Mouse (Mus musculus) kidney, embryonic 16.5 days (tissue): ENCODE data around the gene Adam10. TPM values are rescaled to one million over a fixed set of nuclear protein-coding genes. Genes with fewer than 3 reads are reported as not detected.

Experiments used
- ATAC-seq: fragments of 200-750 bp; cut with Nextera tagmentation; 2 replicates; pipeline ENCODE4 v1.8.0; 2017; ENCODE audit warnings: moderate TSS enrichment; ENCODE audit not compliant: low FRiP score, low TSS enrichment
- H3K27ac ChIP-seq: fragments of 300-500 bp; sonication (generic); 2 replicates; pipeline ENCODE4 v1.5.1; 2014; ENCODE audit warnings: low read length
- H3K27me3 ChIP-seq: fragments of 300-500 bp; sonication (generic); 2 replicates; pipeline ENCODE4 v1.6.1; 2014; ENCODE audit warnings: low read length, control low read depth, mixed read lengths; ENCODE audit not compliant: insufficient read depth
- H3K36me3 ChIP-seq: fragments of 300-500 bp; sonication (generic); 2 replicates; pipeline ENCODE4 v1.6.1; 2014; ENCODE audit warnings: low read length, control low read depth, mixed read lengths; ENCODE audit not compliant: insufficient read depth
- H3K4me1 ChIP-seq: fragments of 300-500 bp; sonication (generic); 2 replicates; pipeline ENCODE4 v1.6.1; 2014; ENCODE audit warnings: low read length, control low read depth, mixed read lengths; ENCODE audit not compliant: insufficient read depth
- H3K4me2 ChIP-seq: fragments of 300-500 bp; sonication (generic); replicated peaks from 2 replicates; pipeline ENCODE4 v1.6.1; 2014; ENCODE audit warnings: low read depth, low read length
- H3K4me3 ChIP-seq: fragments of 300-500 bp; sonication (generic); 2 replicates; pipeline ENCODE4 v1.5.1; 2014; ENCODE audit warnings: mild to moderate bottlenecking, low read length
- H3K9ac ChIP-seq: fragments of 300-500 bp; sonication (generic); replicated peaks from 2 replicates; pipeline ENCODE4 v1.6.1; 2014; ENCODE audit warnings: low read length
- H3K9me3 ChIP-seq: fragments of 300-500 bp; sonication (generic); 2 replicates; pipeline ENCODE4 v1.6.1; 2016; ENCODE audit warnings: low read length, control low read depth
- WGBS: fragments of 180-500 bp; shearing (Covaris S2); extraction: QIAGEN DNeasy Blood & Tissue Kit; methylation state at CpG from one replicate; pipeline ENCODE4 v1.1.7; 2014; 5-methylcytosine and 5-hydroxymethylcytosine counted together
- polyA plus RNA-seq: library from polyadenylated mRNA; unstranded; fragments of >200 nt; fragmentation: Nextera tagmentation; extraction: Ambion mirVana; gene quantifications from 2 replicates; pipeline ENCODE4 v1.2.1, GENCODE M21; 2015

Adam10 gene
- polyA plus RNA-seq, 1 experiment from 2014 or later: 88.7 TPM

DNA sequence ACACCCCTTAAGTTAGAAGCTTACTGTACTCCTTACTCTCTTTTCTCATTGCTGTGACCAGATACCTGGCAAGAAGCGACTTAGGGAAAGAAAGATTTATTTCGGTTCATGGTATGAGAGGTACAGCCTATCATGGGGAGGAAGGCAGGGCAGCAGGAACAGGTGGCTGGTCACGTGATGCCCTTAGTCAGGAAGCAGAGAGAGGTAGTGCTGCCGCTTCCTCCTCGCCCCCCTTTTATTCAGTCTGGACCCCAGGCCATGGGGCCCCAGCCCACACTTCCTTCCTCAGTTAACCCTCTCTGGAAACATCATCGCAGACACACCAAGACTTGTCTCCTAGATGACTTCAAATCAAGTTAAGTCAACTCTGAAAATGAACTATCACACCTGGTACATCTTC is 7.5 kb upstream of the Adam10 start:
- H3K4me3 ChIP-seq: no peak overlapping the region
- H3K4me1 ChIP-seq: no peaks in the 10 kb centered on the region
- ATAC-seq: no peak
- H3K27me3 ChIP-seq: no peaks in the 10 kb centered on the region
- 69% methylated on average over 6 of the region's 6 CpGs for WGBS
- H3K9ac ChIP-seq: no peak overlapping the region
- H3K36me3 ChIP-seq: no peaks in the 10 kb centered on the region
- no peaks in the 10 kb centered on the region; the same call in 1 of the 2 replicates for H3K9me3 ChIP-seq
- no peak overlapping the region for H3K27ac ChIP-seq
- H3K4me2 ChIP-seq: no peak overlapping the region

DNA sequence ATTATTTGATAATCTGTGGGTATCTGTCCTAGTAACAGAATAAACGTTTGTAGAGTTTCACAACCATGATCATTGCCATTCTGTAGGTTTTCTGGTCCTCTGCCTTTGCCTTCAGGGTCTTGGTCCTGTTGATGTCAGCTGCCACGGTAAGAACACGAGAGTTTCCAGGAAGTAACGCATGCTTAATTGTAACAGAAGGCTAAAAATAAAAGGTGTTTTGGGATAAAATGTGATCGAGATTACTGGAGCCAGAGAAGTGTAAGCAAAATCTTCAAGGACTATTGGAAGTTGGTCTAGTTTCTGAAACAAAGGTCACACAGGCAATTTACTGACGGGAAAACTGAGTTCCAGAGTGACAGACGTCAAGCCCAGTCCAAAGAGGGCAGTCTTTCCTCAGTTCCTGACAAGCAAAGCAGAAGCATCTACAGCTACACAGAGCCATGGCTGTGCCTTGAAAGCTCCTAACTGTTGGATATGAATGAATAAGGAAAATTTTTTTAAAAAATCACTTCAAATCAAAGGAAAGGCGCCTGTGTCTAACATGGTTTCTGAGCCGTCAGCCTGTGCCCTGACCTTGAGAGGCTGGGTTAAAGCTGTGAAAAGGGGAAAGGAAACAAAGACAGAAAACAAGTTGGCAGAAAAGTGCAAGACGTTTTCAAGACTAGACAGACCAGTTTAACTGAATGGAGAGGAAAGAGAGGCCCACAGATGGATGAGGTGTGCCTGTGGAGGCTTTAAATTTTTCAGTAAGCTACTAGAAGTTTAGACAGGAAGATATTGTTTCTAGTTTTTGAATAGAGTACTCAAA is 6.8 kb upstream of the Adam10 start:
- no peak overlapping the region for H3K4me2 ChIP-seq
- H3K9me3 ChIP-seq: no peaks in the 10 kb centered on the region; the same call in 1 of the 2 replicates
- no peaks in the 10 kb centered on the region for H3K27me3 ChIP-seq
- no peak overlapping the region for H3K4me3 ChIP-seq
- WGBS: 43% methylated on average over 10 of the region's 10 CpGs
- H3K9ac ChIP-seq: no peak overlapping the region
- ATAC-seq: no peak
- no peaks in the 10 kb centered on the region for H3K36me3 ChIP-seq
- no peaks in the 10 kb centered on the region for H3K4me1 ChIP-seq
- H3K27ac ChIP-seq: no peak overlapping the region

DNA sequence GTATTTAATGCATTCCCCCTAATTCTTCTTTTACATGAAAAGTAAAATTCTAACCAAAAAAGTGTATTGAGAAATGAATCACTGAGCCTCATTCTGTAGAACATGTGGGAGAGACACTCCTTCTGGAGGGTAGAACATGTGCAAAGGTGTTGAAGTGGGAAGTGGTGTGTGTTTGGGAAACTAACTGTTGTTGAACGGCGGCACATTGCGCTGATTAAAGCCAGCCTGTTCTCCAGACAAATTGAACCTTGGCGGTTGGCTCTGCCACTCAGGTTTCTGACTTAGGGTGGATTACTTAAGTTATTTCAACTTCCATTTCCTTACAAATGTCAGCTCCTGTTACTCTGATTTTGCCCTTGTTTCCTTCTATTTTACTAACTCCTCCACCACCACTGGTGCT is 5.1 kb upstream of the Adam10 start:
- no peak overlapping the region for H3K4me2 ChIP-seq
- H3K9me3 ChIP-seq: no peaks in the 10 kb centered on the region
- no peak overlapping the region for H3K4me3 ChIP-seq
- no peak for ATAC-seq
- WGBS: 85% methylated on average over 4 of the region's 4 CpGs
- H3K27me3 ChIP-seq: no peaks in the 10 kb centered on the region
- no peak overlapping the region for H3K9ac ChIP-seq
- H3K4me1 ChIP-seq: no peaks in the 10 kb centered on the region
- no peak overlapping the region for H3K27ac ChIP-seq
- no peaks in the 10 kb centered on the region for H3K36me3 ChIP-seq

DNA sequence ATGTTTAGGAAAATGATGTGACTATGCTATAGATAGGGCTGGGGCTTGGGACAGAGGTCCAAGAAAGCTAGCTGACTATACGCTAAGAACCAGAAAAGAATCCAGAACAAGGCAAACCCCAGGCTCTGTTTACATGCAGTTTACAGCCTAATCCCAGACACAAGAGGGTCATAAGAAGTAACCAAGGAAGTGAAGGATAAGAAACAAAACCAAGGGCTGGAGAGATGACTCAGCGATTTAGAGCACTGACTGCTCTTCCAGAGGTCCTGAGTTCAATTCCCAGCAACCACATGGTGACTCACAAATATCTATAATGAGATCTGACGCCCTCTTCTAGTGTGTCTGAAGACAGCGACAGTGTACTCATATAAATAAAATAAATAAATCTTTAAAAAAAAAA is 3.7 kb upstream of the Adam10 start:
- no peak for ATAC-seq
- Histone ChIP-seq H3K27ac (no peak overlapping the region), H3K27me3 (no peaks in the 10 kb centered on the region), H3K4me3 (no peak overlapping the region), H3K9ac (no peak overlapping the region), H3K36me3 (no peaks in the 10 kb centered on the region), H3K4me1 (0 out of 2 replicates have a peak, but pooled peaks cover 1% of the 10 kb centered on the region), H3K4me2 (no peak overlapping the region), H3K9me3 (no peaks in the 10 kb centered on the region)
- WGBS: 75% methylated on average over 4 of the region's 4 CpGs

DNA sequence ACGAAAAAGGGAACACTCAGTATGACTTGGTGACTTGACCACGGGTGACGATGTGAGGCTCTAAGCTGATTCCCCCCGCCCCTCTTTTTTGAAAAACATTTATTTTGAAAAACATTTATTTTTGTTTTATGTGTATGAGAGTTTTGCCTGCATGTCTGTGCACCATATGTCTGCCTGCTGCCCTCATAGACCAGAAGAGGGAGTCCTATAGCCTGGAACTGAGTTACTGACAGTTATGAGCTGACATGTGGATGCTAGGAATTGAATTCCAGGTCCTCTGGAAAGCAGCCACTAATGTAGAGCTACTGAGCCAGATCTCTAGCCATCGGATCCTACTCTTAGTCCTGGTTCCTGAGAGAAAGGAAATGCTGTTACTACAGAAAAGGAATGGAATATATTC is 2.8 kb upstream of the Adam10 start:
- Histone ChIP-seq H3K4me3 (no peak overlapping the region), H3K27me3 (no peaks in the 10 kb centered on the region), H3K4me1 (peaks cover 7% of the 10 kb centered on the region), H3K9ac (no peak overlapping the region), H3K9me3 (no peaks in the 10 kb centered on the region), H3K27ac (no peak overlapping the region), H3K4me2 (no peak overlapping the region), H3K36me3 (no peaks in the 10 kb centered on the region)
- 93% methylated on average over 5 of the region's 5 CpGs for WGBS
- no peak for ATAC-seq

DNA sequence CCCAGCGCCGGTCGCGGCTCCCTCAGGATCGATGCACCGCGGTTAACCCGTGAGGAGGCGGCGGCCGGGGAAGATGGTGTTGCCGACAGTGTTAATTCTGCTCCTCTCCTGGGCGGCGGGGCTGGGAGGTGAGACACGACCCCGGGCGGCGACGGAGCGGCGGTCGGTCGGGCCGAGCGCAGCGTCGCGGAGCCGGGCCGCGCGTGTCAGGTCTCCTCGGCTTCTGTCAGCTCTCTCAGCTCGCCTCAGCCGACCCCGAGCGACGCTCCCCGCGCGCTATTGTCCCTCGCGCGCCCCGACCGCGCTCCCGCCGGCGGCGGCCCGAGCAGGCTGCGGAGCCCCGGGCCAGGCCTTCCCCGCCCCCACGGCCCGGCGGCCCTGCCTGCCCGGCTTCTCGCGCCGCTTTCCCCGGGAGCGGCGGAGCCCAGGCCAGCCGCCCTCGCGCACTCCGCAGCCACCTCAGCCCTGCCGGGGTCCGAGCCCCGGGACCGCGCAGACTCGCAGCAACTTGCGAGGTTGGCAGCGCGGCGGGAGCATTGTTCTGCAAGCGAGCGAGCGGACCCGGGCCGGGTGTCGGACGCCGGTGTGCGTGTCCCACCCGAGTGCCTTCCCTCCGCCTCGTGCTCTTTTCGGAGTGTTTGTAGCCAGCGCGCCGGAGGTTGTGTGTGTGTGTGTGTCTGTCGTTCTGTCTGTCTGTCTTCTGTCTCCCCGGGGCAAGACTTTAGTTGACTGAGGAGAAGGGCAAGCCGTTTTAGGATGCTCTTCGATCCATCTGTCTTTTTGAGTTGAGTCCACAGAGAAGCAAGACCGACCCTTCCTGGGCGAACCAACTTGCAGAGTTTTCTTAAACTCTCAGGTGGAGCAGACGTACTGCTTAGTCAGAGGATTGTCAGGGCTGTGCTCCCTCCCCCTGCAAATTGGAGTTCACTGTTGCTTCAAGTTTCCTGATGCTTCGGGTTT is 615 bp downstream of the Adam10 start:
- no peaks in the 10 kb centered on the region for H3K36me3 ChIP-seq
- peak overlapping the region; percentile 95 for H3K4me3 ChIP-seq
- H3K4me1 ChIP-seq: peaks cover 18% of the 10 kb centered on the region
- peak; percentile 69 for ATAC-seq
- peak overlapping the region; percentile 99 for H3K9ac ChIP-seq
- no peaks in the 10 kb centered on the region for H3K27me3 ChIP-seq
- no peaks in the 10 kb centered on the region for H3K9me3 ChIP-seq
- H3K4me2 ChIP-seq: peak overlapping the region; percentile 84
- peak overlapping the region; percentile 97 for H3K27ac ChIP-seq
- under 1% methylated on average over 79 of the region's 103 CpGs for WGBS

DNA sequence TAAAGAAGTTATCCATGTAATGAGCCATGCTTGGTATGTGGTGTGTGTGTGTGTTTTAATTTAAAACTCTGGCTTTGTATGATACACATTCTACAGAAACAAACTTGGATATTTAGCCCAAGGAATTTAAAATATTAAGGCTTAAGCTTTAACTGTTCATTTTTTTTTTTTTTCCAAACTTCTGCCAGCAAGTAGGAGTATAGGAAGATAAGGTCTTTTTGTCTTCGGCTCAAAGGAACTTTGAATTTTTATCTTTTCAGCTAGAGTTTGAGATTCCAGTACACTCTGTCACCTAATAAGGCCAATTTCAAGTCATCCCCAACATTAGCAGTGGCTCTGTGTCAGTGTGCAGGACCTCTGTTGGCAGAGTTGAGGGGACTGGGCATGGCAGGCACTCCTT is 3.4 kb downstream of the Adam10 start:
- Histone ChIP-seq H3K36me3 (no peaks in the 10 kb centered on the region), H3K9me3 (no peaks in the 10 kb centered on the region), H3K4me1 (peaks cover 18% of the 10 kb centered on the region), H3K4me2 (no peak overlapping the region), H3K27me3 (no peaks in the 10 kb centered on the region), H3K9ac (no peak overlapping the region; the same call in 1 of the 2 replicates), H3K4me3 (no peak overlapping the region), H3K27ac (no peak overlapping the region)
- WGBS: 48% methylated on average over 1 of the region's 1 CpGs
- no peak for ATAC-seq

DNA sequence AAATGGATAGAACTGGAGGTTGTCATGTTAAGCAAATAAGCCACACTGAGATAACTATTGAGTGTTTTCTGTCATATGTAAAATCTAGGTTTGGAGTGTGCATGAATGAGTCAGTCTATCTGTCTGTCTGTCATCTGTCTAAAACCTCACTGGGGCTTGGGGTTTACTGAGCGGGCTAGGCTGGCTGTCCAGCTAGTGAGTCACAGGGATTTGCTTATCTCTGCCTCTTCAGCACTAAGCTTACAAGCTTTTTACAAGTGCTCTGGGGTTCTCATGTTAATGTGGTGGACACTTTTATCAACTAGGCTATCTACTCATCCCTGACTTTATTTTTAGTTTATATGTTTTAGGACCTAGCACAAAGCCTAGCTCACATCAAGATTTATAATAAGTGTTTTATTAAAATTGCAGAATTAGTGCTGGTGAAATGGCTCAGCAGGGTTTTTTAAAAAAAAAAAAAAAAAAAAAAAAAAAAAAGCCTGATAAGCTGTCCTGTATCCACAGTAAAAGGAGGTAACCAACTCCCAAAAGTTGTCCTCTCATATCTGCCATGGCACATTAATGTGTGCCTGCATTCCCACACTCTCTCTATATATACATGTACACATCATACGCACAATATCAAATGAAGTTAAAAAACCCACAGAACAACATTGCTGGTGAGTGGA is 9.6 kb downstream of the Adam10 start:
- Histone ChIP-seq H3K9ac (no peak overlapping the region), H3K4me1 (peaks cover 6% of the 10 kb centered on the region; the same call in 1 of the 2 replicates), H3K9me3 (no peaks in the 10 kb centered on the region), H3K4me2 (no peak overlapping the region), H3K27ac (no peak overlapping the region), H3K27me3 (no peaks in the 10 kb centered on the region), H3K4me3 (no peak overlapping the region), H3K36me3 (no peaks in the 10 kb centered on the region)
- WGBS: 96% methylated on average over 2 of the region's 2 CpGs
- ATAC-seq: no peak

DNA sequence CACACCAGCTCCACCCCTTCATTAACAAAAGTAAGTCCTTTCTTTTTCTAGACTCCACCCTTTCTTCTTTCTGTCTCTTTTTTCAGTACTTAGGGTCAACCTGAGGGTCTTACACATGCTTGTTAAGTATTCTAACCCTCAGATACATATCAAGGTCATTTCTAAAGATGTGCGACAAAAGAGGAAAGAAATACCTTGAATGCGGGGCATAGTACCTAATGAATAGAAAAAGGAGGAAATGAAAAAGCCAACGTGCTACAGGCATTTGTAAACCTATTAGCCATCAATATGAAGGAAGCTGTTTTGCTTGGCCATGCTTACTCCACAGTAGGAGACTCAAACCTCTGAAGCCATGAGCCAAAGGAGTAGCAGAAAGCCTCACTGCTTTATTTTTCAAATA is 11.1 kb downstream of the Adam10 start:
- Histone ChIP-seq H3K36me3 (no peaks in the 10 kb centered on the region), H3K4me2 (no peak overlapping the region), H3K4me1 (peaks cover 6% of the 10 kb centered on the region; the same call in 1 of the 2 replicates), H3K27me3 (no peaks in the 10 kb centered on the region), H3K4me3 (no peak overlapping the region), H3K9me3 (no peaks in the 10 kb centered on the region), H3K9ac (no peak overlapping the region), H3K27ac (no peak overlapping the region)
- WGBS: 72% methylated on average over 3 of the region's 3 CpGs
- no peak for ATAC-seq
